Mouse (Mus musculus): ENCODE measurements around the gene Ush2a.

Ush2a gene

DNA sequence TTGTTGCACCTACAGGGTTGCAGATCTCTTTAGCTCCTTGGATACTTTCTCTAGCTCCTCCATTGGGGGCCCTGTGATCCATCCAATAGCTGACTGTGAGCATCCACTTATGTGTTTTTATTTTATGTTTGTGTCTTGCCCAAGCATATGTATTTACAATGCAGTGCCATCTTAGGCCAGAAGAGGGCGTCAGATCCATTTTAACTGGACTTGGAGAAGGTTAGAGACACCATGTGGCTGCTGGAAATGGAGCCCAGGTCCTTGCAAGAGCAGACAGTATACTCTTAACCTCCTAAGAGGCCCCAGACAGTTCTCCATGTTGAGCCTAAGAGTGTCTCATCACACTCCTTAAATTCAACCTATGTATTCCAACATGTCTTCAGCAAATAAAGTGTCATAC is 281.5 kb downstream of the Ush2a start:
- DNase-seq (ENCODE audit: low spot score in 2 of 2): no peak

DNA sequence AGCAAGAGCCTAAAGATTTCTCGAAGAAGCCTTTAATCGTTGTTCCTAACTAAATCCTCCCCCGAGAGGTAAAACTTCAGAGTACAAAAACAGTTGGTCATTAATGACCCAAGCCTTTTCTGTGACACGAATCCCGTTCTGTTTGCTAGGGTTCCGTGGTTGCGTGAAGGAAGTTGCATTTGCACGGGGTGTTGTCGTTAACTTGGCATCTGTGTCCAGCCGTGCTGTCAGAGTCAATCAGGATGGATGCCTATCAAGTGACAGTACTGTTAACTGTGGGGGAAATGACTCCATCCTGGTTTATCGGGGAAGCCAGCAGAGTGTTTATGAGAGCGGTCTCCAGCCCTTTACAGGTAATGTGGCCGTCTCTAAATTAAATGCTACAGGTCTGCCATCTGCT is 287.9 kb downstream of the Ush2a start:
- no peak for DNase-seq (ENCODE audit: low spot score in 2 of 2)

DNA sequence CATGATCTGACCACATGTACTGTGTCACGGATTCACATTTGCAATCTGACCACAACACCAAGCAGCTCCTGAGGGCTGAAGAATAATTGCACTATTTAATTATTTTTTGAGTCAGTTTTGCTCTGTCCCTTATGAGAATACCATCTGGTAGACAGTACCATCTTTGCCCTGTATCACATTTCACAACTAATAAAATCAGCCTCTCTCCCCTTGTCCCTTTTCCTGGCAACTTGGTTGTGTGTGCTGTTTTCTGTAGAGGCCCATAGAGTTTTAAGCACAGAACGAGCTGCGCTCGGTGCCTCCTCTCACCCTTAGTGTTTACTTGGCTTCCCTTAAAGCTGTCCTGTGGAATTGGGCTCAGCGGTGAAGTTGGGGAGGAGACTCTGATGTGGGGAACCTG is 290.0 kb downstream of the Ush2a start:
- DNase-seq (ENCODE audit: low spot score in 2 of 2): no peak

DNA sequence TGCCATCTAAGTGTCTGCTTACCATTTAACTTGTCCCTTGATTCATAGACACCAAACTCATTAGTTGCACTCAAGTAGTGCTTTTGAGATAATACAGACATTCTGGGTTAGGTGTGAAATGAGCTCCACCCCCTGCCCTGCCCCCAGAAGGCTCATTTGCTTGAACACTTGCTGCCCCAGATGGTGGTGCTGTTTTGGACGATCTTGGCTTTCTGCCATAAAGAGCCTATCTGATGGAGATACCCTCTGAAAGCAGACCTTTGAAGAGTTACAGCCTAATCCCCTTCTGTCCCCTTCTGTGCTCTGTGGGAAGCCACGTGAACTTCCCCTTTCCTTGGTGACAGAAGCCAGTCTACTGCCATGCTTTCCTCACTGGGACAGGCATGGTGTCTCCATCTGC is 297.1 kb downstream of the Ush2a start:
- DNase-seq (ENCODE audit: low spot score in 2 of 2): no peak

DNA sequence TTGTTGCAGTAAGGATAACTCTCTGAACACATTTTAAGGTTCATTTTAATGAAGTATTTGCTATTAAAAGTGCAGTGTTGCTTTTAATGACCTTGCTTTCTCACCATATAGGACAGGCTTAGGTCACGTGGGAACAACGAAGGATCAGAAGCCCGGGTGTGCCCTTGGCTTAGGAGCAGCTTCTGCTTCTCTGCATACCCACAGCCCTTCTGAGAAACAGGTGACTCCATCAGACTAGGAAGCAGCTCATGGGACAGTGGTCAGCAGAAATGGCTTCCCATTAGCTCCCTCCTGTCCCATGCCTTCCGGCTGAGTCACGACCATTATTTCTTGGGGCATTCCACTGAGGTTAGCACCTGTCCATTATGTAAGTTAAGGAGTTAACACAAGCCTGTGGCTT is 304.4 kb downstream of the Ush2a start:
- no peak for DNase-seq (ENCODE audit: low spot score in 2 of 2)

DNA sequence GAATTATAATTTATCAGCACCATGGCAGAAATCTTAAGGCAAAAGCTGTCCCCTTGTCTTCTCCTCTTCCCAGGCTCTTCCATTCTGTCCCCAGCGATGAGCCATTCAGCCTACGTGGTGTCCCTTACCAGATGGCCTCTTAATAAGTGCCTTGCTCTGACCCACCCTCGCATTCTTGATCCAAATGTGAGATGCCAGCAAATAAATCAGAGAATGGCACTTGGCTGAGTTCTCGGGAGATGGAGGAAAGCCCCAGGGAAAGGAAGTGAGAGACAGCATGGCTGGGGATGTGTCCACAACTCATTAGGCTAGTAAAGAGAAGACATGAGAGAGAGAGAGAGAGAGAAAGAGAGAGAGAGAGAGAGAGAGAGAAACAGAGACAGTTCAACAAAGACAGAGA is 305.7 kb downstream of the Ush2a start:
- DNase-seq (ENCODE audit: low spot score in 2 of 2): no peak

DNA sequence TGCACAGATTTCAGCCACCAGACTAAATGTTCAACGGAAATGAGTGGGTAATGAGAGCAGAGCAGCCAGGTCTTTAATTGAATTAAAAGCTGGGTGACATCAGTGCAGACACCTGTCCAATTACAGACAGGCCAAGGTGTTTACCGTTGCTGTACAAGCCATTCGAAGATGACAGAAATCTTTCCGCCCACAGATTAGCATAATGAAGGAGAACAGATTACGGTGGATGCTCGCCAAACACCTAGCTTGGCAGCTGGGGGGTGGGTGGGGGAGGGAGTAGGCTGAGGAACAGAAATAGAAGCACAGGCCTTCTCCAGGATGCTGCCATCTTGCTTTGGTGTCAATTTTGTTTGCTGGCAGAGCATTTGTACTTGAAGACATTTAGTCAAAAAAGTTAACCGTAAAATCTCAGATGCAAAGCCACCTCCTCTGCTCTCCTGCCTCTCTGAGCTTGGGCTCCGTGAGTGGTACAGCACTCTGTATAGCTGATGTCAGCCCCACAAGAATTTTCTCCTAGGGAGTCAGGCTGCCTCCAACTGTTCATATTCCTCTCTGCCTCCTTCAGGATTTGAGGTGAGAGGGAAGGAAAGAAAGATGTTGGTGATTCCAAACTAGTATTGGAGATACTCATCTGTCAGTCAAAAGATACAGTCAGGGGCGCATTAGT is 306.6 kb downstream of the Ush2a start:
- DNase-seq (ENCODE audit: low spot score in 2 of 2): no peak

DNA sequence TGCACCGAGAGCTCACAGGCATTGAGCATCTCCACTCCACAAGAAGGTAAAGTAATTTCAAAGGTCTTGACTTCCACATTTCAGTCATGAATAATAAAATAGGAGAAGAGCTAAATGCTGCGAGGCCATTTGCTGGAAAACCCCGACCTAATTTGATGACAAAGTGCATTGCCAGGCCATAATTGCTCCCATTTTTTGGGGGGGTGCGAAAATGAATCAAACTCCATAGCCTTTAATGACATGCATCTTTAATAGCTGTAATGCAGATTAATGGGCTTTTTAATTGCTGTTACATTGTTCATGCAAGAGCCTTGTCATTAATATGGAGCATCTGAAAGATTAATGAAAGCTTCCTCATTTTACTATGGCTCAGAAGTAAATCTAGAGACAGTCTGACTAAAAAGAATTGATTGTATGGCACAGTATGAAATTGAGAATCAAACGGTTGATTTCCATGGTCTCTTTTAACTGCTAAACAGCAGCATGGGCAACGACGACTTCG is 314.5 kb downstream of the Ush2a start:
- DNase-seq (ENCODE audit: low spot score in 2 of 2): no peak

DNA sequence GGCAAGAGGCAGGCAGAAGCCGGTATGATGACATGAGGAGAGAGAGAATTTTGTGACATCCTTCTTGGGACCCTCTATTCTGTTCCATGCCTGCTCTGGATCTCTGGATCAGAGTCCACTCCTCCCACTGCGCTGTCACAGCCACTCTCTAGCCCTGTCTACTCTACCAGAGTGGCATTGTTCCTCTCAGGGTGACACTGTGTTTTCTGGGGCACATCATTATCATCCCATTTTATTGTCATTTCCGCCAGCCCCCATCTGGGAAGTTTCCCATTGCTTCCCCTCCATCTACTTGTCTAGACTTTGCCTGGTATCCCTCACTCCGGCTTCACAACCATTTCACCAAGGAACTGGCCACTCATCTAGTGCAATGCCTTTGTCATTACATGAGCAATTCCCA is 315.6 kb downstream of the Ush2a start:
- DNase-seq (ENCODE audit: low spot score in 2 of 2): no peak

DNA sequence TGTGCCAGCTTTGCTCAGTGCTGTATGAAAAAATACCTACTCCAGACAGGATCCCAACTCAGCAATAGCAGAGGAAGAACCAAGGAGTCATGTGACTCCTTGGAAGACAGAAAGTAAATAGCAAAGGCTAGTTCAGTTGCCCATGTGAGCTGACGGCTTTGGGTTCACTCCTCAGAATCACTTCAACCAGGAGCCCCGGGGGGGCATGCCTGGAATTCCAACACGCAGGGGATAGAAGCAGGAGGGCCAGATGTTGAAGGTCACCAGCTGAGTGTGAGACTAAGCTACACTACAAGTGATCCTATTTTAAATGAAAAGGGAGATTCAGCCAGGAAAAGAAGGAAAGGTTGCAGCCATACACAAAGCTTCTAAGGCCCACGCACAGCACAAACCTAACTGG is 319.3 kb downstream of the Ush2a start:
- no peak for DNase-seq (ENCODE audit: low spot score in 2 of 2)

DNA sequence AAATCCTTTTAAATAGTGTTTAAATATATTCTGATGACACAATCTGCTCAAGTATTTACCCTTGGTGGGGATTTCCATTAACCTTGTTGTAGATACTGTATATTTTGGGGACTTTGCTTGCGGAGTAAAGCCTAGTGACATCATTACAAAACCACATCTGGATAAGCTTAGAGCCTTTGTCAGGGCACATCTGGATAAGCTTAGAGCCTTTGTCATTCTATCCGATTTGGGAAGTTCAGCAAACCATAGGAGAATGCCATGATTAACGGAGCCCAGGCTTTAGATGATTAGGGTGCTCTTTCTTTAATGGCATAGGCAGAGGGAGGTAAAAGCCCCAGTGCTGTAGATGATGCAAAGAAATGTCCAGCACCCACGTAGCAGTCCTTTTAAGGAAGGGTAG is 333.4 kb downstream of the Ush2a start:
- no peak for DNase-seq (ENCODE audit: low spot score in 2 of 2)

DNA sequence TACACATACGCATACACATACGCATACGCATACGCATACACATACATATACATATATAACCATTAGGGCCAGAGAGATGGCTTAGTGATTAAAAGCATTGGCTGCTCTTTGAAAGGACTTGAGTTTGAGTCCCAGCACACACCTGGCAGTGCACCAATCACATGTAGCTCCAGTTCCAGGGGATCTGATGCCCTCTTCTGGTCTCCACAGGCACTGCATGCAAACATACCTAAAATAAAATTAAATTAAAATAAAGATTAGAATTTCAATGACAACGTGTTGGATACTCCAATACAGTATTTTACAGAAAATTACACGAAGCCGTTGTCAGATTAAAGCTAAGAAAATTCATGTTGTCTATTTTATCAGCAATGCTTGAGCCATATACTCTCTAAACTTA is 336.2 kb downstream of the Ush2a start:
- DNase-seq (ENCODE audit: low spot score in 2 of 2): no peak

DNA sequence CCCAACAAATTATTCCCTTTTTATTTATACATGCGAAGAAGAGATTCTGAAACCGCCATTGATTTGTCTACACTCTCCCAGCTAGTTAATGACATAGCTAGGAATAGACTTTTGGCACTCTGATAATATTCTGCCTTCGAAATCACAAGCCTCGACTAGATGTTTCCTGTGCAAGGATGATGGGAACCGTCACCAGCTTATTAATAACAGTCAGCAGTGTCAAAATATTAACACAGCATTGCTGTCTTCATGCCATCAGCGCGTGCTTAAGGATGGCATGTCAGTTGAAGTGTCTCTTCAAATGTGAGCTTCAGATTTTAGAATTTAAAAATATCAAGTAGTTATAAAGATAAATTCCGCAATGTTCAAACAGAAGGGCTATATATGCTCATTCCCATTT is 337.3 kb downstream of the Ush2a start:
- no peak for DNase-seq (ENCODE audit: low spot score in 2 of 2)

DNA sequence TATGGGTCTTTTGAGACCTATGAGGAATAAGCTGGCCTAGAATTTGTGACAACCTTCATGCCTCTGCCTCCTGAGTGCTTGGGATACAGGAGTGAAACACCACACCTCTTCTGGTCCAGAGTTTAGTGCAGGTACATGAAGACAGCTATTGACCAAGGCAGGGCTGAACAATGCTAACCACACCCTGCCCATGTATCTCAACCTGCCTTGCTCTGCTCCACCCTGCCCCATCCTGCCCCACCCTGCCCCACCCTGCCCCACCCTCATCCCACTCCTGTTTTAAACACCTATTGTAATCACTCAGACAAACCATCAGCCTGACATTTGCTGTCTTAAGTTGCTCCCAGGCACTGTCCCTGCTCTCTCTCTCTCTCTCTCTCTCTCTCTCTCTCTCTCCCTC is 344.6 kb downstream of the Ush2a start:
- no peak for DNase-seq (ENCODE audit: low spot score in 2 of 2)

DNA sequence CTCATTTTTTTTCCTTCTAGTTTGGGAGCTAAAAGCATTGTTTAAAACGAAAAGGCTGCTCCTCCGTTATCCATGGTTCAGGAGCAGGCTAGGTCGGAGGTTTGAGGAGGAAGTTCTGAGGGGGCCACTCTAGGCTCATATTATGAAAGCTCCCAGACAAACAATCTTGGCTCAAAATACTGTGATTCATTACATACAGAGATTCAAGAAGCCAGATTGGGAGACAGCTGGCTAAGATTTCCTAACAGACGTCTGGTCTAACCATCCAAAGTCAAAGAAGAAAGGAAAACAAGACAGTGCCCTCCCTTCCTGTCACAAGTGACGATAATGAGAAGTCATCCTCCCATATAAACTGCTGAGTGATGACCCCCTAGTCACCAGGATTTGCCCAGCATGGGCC is 354.7 kb downstream of the Ush2a start:
- DNase-seq (ENCODE audit: low spot score in 2 of 2): no peak

DNA sequence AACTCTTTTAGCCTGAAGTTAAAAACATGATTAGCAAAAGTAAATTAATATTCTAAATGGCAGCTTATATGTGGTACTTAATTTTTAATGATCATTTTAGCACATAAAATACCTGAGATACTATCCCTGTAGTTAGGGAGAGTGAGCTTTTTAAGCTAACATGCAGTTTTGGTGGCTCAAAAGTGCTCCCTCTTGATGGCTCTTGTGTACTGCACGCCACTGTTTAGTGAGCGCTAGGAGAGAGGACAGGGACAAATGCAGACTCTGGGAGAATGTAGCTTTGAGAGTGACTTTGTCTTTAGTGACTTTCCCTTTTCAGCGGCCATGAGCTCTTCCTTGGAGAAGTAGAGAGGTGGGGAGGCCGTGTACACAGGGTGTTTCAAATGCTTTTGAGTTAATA is 371.9 kb downstream of the Ush2a start:
- peak in 1 of 2 experiments; percentile 23 for DNase-seq (ENCODE audit: low spot score in 2 of 2)

DNA sequence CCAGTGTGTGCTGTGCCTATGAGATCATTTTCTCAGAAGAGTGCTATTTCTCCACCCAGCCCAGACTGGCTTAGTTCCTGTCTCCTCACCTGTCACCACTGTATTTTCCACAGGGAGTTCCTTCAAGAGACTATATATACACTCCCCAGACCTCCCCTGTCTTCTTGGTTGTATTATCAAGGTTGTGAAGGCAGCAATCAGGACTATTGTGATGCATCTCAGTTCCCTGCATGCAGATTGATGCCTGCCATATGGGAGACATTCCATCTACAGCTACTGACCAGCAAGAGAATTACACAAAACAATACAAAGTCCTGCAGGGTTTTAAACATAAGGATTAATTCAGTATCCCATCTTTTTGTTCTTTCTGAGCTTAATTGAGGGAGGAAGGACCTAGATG is 377.8 kb downstream of the Ush2a start:
- DNase-seq (ENCODE audit: low spot score in 2 of 2): no peak

DNA sequence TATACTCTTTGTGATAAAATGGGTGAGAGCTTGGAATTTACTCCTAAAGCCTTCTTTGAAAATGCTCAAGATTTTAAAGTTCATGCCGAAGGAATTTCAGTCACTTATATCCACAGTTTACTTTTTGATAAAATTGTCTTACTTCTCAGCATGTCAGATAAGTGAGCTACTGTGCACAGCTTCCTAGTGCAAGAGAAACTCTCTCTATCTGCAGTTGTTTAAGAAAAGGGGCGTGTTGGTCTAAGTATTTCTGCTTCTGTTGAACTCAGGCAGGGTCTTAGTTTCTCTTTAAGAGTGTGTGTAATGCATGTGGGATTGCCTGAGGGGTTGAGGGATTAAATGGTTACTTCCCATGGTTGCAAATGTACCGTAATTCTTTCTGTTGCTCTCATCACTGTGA is 381.3 kb downstream of the Ush2a start:
- DNase-seq (ENCODE audit: low spot score in 2 of 2): no peak

DNA sequence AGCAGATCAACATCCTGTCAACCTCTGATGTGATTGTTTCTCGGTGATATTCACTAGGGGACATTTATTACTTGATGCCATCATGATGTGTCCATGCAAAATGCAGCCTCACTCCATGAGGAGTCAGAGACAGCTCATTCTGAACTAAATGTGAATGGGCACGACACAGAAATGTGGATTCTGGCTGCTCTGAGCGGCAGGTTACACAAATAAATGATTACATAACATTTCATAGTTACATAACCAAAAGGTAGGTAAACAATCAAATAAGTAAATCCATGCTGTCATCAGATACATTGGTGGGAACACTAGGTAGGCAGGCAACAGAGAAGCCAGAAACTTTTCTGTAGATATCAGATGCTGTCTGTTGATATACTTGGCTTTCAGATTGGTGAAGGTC is 391.2 kb downstream of the Ush2a start:
- no peak for DNase-seq (ENCODE audit: low spot score in 2 of 2)

DNA sequence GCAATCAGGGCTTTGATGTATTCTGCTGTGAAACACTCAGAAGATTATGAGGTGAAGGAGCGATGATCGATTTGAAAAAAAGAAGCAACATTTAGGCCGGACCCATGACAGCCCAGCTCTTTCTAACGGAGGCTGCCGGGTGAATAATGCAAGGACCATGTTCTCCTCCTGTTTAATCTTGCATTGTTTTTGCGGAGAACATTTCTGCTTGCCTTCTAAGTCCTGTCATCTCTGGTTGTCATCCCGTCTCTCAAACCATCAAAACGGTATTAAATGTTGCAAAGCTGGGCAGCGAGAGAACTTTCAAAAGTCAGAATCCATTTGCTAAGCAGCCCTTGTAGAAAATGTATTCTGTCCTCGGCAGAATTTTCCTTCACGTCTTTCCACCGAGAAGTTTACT is 394.3 kb downstream of the Ush2a start:
- DNase-seq (ENCODE audit: low spot score in 2 of 2): no peak

DNA sequence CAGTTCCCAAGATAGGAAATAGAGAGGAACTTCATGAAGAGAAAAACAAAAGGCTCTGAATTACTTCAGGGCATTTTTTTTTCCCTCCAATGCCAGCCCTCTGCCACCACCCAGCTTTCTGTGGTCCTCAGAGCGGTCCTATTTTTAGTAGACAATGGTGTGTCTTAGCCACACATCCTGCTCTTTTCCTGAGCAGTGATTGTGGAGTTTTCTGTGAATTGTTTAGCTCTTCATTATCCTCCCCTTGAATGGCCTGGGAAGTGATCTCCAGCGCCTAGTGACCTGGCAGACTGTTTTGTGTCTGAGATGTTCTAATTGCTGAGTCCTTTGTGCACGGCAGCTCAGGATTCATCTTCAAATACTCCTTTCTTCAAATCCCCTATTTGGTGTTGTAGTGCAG is 397.3 kb downstream of the Ush2a start:
- DNase-seq (ENCODE audit: low spot score in 2 of 2): no peak

DNA sequence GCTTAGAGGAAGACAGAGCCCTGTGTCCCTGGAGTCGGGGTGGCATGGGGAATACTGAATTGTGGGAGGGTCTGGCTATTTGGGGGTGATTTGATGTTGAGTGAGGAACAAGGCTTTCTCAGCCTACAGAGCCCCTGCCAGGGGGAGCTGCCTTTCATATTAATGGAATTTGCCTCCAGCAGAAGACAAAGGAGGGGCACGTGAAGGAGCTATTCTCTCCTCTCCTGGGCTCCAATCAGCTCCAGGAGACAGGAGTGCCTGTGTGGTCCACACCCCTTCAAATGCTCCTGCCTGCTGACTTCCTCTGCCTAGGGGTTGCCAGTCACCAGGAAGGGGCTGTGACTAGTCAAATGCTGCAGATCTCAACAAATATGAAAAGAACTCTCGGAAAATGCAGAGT is 398.5 kb downstream of the Ush2a start:
- no peak for DNase-seq (ENCODE audit: low spot score in 2 of 2)

DNA sequence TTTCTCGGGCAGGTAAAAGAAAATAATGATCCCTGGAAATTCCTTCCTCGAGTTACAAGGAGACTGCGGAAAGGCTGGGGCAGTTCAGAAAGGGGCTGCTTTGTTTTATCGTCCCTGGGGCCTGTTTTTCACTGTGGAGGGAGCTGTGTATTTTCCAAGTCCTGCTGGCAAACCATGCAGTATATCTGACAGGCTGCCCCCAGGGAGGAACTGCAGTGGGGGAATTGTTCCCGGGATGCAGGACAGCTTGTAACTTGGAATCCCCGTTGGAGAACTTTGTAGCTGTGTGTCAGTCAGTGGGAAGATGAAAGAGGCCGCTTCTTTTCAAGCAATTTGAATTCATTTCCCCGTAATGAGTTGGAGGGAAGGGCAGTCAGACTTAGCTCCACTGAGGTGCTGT is 399.1 kb downstream of the Ush2a start:
- peak in 1 of 2 experiments; percentile 28 for DNase-seq (ENCODE audit: low spot score in 2 of 2)

DNA sequence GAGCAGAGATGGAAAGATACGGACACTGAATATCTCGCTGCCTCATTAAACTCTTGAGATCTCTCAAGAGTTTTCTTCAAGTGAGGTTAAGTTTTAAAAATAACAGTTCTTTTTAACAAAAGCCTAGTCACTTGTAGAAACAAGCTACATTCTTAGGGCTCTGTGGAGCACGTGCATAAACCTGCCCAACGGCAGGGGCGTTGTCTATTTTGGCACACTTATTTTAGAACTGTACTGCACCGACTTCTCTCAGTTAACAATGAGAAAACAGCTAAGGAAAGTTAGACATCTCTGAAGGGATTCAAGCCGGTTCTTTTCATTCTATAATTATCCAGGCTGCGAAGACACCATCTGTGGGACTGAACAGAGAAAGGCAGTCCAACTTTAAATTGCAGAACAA is 405.6 kb downstream of the Ush2a start:
- DNase-seq (ENCODE audit: low spot score in 2 of 2): no peak

Measured in frontal cortex, postnatal 10 days (tissue).